Mouse (Mus musculus) lung, postnatal 4 days (tissue): ENCODE measurements at regions not wholly inside any gene's neighbourhood (a gene's known extent, or its start where the extent isn't known, plus 50 kb on each side); places are given as distances from the start of the nearest gene placed in this dataset.

Experiments used
- DNase-seq, 2 experiments: peaks; one replicate each; pipeline ENCODE4 v3.0.0; 2021

- DNase-seq = no peak
Observed at GRCm38 (mm10) chr3:47095288-47095687, 647.3 kb upstream of the Pabpc4l start.

GRCm38 (mm10) chr3:47051563-47051962 lies 603.5 kb upstream of the Pabpc4l start:
- DNase-seq = no peak

- no peak for DNase-seq
Observed at GRCm38 (mm10) chr3:47025738-47026137, 577.7 kb upstream of the Pabpc4l start.

GRCm38 (mm10) chr3:47019270-47019669 lies 571.3 kb upstream of the Pabpc4l start:
- DNase-seq = no peak

- no peak for DNase-seq
Observed at GRCm38 (mm10) chr3:47018565-47018964, 570.5 kb upstream of the Pabpc4l start.

- no peak for DNase-seq
Observed at GRCm38 (mm10) chr3:47010459-47010858, 562.4 kb upstream of the Pabpc4l start.

- no peak for DNase-seq
Observed at GRCm38 (mm10) chr3:46998916-46999315, 550.9 kb upstream of the Pabpc4l start.

GRCm38 (mm10) chr3:46970744-46971143 lies 522.7 kb upstream of the Pabpc4l start:
- DNase-seq = no peak

- no peak for DNase-seq
Observed at GRCm38 (mm10) chr3:46970000-46970399, 522.0 kb upstream of the Pabpc4l start.

GRCm38 (mm10) chr3:46951391-46951790 lies 503.4 kb upstream of the Pabpc4l start:
- DNase-seq = no peak

GRCm38 (mm10) chr3:46937751-46938150 lies 489.7 kb upstream of the Pabpc4l start:
- DNase-seq = no peak

GRCm38 (mm10) chr3:46891057-46891736 lies 443.2 kb upstream of the Pabpc4l start:
- no peak for DNase-seq

- peak in 1 of 2 experiments; percentile 24 for DNase-seq
Observed at GRCm38 (mm10) chr3:46875848-46876247, 427.8 kb upstream of the Pabpc4l start.

- DNase-seq = no peak
Observed at GRCm38 (mm10) chr3:46870876-46871275, 422.9 kb upstream of the Pabpc4l start.

- DNase-seq = no peak
Observed at GRCm38 (mm10) chr3:46869576-46870295, 421.7 kb upstream of the Pabpc4l start.

GRCm38 (mm10) chr3:46848400-46848983 lies 400.5 kb upstream of the Pabpc4l start:
- DNase-seq = no peak

- DNase-seq = no peak
Observed at GRCm38 (mm10) chr3:46828676-46829075, 380.7 kb upstream of the Pabpc4l start.
